Mouse (Mus musculus): ENCODE measurements around the gene Syngr2. TPM values are rescaled to one million over a fixed set of nuclear protein-coding genes. Genes with fewer than 3 reads are reported as not detected.
"Not testable (repeated sequence)": the region's sequence is repeated elsewhere in the genome, so short reads cannot be mapped to it uniquely, and the experiment has no call there.

Syngr2 gene
- polyA plus RNA-seq, 1 experiment, result 229 TPM

DNA sequence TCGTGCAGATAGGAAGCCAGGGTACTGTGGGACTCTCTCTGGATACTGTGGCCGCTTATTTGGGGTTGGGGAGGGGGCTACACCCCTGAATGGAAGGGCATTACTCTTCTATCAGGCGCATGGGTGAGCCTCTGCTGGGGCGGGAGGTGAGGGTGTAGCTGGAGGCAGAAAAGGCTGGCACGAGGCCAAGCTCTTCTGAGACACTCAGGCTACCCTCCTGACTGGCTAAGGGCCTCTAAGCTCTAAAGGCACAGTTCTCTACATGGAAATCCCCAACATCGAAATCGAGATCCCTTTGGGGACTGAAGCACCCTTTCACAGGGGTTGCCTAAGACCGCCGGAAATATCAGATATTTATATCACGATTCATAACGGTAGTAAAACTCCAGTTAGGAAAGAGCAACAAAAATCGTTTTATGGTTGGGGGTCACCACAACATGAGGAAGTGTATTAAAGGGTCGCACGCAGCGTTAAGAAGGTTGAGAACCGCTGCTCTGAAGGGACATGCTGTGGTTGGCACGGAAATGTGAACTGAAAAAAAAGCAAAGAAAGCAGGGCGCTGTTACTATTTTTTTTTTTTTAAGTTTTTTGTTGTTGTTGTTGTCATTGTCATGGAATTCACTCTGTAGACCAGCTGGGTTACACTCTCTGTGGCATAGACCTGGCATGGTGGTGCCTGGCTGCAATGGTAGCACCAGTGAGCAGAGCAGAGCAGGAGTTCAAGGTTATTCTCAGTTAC, 18.9 kb downstream of the Syngr2 start:
- TF ChIP-seq POLR2A (IDR thresholded peaks at IDR 0.05; ENCODE audit: low read depth, low read length) (no peak), CTCF (IDR thresholded peaks at IDR 0.05; ENCODE audit: extremely low read depth, insufficient read length, insufficient replicate concordance, low read depth, low read length) (no peak)
- WGBS, result 12% methylated on average over 18 of the region's 18 CpGs
- H3K4me3 ChIP-seq (ENCODE audit: low read depth, low read length), result peak overlapping the region; percentile 38

DNA sequence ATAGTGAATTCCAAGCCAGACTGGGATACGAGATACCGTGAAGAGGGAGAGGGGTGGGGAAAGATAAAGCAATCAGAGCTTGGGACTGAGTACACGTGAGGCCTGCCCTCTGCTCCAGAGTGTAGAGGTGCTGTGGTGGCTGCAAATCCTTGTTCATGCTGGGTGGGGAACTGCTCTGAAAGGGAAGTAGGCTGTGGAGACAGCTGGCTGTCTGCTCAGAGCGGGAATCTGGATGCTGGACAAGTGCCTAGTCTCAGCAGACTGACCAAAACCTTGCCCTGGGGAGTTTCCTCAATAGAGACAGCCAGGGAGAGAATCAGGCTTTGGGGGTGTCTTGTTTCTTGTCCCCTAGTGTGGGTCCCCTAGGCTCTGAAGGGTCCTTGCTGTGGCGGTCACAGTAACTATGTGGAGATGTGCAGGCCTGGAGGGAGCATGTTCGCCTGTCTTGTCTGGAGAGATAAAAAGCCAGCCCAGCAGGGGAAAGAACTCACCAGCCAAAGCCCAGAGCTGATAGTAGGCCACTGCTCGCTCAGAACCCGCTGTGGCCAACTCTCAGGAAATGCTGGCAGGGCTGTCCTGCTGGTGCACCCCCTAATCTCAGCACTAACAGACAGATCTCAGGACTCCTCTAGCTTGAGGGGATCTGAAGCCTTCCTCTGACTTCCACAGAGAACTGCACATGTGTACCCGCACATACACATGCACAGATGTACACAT, 19.6 kb downstream of the Syngr2 start:
- Histone ChIP-seq H3K36me3 (ENCODE audit: control insufficient read depth, insufficient read depth, low read length) (no peaks in the 10 kb centered on the region), H3K4me1 (ENCODE audit: control insufficient read depth, insufficient read depth, insufficient read length, low read length) (peaks cover 54% of the 10 kb centered on the region), H3K27me3 (ENCODE audit: control insufficient read depth, insufficient read depth, low read length) (no peaks in the 10 kb centered on the region), H3K4me3 (ENCODE audit: low read depth, low read length) (no peak overlapping the region), H3K27ac (ENCODE audit: insufficient read depth, low read depth, low read length) (peak overlapping the region; percentile 97)
- TF ChIP-seq POLR2A (IDR thresholded peaks at IDR 0.05; ENCODE audit: low read depth, low read length) (peak; percentile 52; the same call in 1 of the 2 replicates), CTCF (IDR thresholded peaks at IDR 0.05; ENCODE audit: extremely low read depth, insufficient read length, insufficient replicate concordance, low read depth, low read length) (no peak)
- WGBS, result 21% methylated on average over 9 of the region's 9 CpGs

More for the DNA sequence above, 18.9 kb downstream of the Syngr2 start:
- peaks cover 50% of the 10 kb centered on the region for H3K4me1 ChIP-seq (ENCODE audit: control insufficient read depth, insufficient read depth, insufficient read length, low read length)
- no peaks in the 10 kb centered on the region for H3K36me3 ChIP-seq (ENCODE audit: control insufficient read depth, insufficient read depth, low read length)
- peak overlapping the region; percentile 97 for H3K27ac ChIP-seq (ENCODE audit: insufficient read depth, low read depth, low read length)
- H3K27me3 ChIP-seq (ENCODE audit: control insufficient read depth, insufficient read depth, low read length), result no peaks in the 10 kb centered on the region

DNA sequence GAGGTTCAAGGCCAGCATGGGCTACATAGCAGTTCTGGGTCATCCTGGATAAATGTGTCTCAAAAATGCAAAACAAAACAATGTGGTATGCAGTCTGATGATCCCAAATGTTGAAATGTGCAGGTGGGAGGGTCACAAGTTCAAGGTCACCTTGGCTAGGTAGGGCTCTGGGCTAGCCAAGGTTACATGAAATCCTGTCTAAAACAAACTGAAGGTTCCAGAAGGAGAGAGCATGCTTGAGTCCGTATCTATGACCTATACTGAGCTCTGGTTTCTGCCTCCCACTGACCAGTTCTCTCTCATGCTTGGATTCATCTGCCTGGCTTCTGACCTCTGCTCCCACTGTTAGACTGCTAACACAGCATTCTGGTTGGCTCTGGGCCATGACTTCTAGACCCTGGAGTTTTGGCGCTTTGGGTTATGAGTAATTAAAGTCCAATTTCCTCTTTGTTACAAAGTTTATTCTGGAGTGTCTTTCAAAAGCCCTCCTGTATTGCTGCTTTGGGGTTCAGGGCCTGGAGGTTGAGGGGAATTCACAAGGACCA, 20.3 kb downstream of the Syngr2 start:
- Histone ChIP-seq H3K36me3 (ENCODE audit: control insufficient read depth, insufficient read depth, low read length) (no peaks in the 10 kb centered on the region), H3K27ac (ENCODE audit: insufficient read depth, low read depth, low read length) (peak overlapping the region; percentile 97), H3K4me3 (ENCODE audit: low read depth, low read length) (no peak overlapping the region), H3K4me1 (ENCODE audit: control insufficient read depth, insufficient read depth, insufficient read length, low read length) (peaks cover 57% of the 10 kb centered on the region), H3K27me3 (ENCODE audit: control insufficient read depth, insufficient read depth, low read length) (no peaks in the 10 kb centered on the region)
- 9% methylated on average over 2 of the region's 2 CpGs for WGBS
- TF ChIP-seq CTCF (IDR thresholded peaks at IDR 0.05; ENCODE audit: extremely low read depth, insufficient read length, insufficient replicate concordance, low read depth, low read length) (no peak), POLR2A (IDR thresholded peaks at IDR 0.05; ENCODE audit: low read depth, low read length) (no peak)

DNA sequence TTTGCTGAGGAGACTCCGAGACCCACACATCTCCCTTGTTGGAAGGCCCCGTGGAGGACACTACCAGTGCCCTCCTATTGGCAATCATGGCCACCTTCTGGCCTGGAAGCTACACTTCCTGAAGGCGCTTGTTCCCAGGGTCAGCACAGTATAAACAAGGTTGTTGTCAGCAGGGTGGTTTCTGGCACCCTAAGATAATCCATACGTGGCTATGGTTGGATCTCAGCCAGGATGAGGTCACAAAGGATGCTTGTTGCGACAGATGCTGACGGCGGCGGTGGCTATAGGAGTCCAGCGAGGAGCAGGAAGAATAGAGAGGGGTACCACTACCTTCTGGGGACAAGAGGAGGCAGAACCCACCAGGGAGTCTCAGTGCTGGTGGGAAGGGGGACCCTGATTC, 20.9 kb downstream of the Syngr2 start:
- 27% methylated on average over 9 of the region's 9 CpGs for WGBS
- H3K4me1 ChIP-seq (ENCODE audit: control insufficient read depth, insufficient read depth, insufficient read length, low read length), result peaks cover 57% of the 10 kb centered on the region

DNA sequence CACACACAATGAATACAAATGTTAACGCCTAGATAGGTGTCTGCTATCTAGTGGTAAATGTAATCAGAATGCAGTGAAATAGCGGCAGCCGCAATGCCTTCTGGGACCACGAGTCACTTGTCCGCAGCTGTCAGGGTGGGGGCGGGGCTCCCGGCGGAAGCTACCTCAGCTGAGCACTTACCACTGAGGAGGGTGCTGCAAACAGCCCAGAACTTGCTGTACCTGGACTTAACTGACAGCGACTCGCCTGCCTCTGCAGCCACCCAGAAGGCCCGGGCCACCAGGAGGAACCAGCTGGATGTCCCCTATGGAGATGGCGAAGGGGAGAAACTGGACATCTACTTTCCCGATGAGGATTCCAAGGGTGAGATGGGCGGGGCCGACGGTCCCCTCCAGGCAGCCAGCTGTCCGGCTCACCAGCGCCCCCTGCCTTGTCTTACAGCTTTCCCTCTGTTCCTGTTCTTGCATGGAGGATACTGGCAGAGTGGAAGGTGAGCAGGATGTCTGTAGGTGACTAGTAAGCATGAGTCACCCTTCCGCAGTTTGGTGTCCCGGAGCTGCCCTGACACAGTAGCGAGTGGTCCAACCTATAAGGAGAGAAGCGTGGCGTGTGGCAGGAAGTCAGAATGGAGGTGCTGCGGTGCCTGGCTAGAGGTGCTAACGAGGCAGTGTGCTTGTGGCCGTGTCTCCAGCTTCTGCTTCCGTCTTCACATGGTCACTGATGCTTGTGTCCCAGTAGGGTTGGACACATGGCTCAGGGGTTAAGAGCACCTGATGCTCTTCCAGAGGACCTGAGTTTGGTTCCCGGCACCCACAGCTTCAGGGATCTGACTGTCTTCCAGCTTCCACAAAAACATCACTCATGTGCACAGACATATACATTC, 22.9 kb downstream of the Syngr2 start:
- TF ChIP-seq POLR2A (IDR thresholded peaks at IDR 0.05; ENCODE audit: low read depth, low read length) (peak; percentile 71), CTCF (IDR thresholded peaks at IDR 0.05; ENCODE audit: extremely low read depth, insufficient read length, insufficient replicate concordance, low read depth, low read length) (peak; percentile 83)
- WGBS, result 23% methylated on average over 28 of the region's 28 CpGs
- H3K27me3 ChIP-seq (ENCODE audit: control insufficient read depth, insufficient read depth, low read length), result no peaks in the 10 kb centered on the region
- H3K4me1 ChIP-seq (ENCODE audit: control insufficient read depth, insufficient read depth, insufficient read length, low read length), result peaks cover 58% of the 10 kb centered on the region
- peak overlapping the region; percentile 65 for H3K4me3 ChIP-seq (ENCODE audit: low read depth, low read length)
- H3K36me3 ChIP-seq (ENCODE audit: control insufficient read depth, insufficient read depth, low read length), result no peaks in the 10 kb centered on the region
- H3K27ac ChIP-seq (ENCODE audit: insufficient read depth, low read depth, low read length), result peak overlapping the region; percentile 96

More for the DNA sequence above, 20.9 kb downstream of the Syngr2 start:
- H3K4me3 ChIP-seq (ENCODE audit: low read depth, low read length), result no peak overlapping the region
- peak overlapping the region; percentile 97 for H3K27ac ChIP-seq (ENCODE audit: insufficient read depth, low read depth, low read length)
- no peaks in the 10 kb centered on the region for H3K36me3 ChIP-seq (ENCODE audit: control insufficient read depth, insufficient read depth, low read length)
- TF ChIP-seq CTCF (IDR thresholded peaks at IDR 0.05; ENCODE audit: extremely low read depth, insufficient read length, insufficient replicate concordance, low read depth, low read length) (no peak), POLR2A (IDR thresholded peaks at IDR 0.05; ENCODE audit: low read depth, low read length) (no peak)
- H3K27me3 ChIP-seq (ENCODE audit: control insufficient read depth, insufficient read depth, low read length), result no peaks in the 10 kb centered on the region

DNA sequence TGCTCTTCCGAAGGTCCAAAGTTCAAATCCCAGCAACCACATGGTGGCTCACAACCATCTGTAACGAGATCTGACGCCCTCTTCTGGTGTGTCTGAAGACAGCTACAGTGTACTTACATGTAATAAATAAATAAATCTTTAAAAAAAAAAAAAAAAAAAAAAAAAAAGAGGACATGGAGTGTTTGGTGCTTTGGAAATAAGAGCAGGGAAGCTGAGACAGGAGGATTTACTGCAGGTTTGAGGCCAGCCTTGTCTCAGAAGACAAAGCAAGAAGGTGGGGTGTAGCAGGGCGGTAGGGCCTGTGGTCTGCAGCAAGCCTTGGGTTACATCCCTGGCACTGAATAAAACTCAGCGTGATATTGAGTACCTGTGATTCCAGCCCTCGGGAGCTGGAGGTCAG, 24.0 kb downstream of the Syngr2 start:
- WGBS, result 40% methylated on average over 6 of the region's 6 CpGs
- peaks cover 53% of the 10 kb centered on the region for H3K4me1 ChIP-seq (ENCODE audit: control insufficient read depth, insufficient read depth, insufficient read length, low read length)
- not testable (repeated sequence) for H3K27me3 ChIP-seq (ENCODE audit: control insufficient read depth, insufficient read depth, low read length); H3K4me3 ChIP-seq (ENCODE audit: low read depth, low read length); H3K36me3 ChIP-seq (ENCODE audit: control insufficient read depth, insufficient read depth, low read length)
- peak overlapping the region; percentile 96 for H3K27ac ChIP-seq (ENCODE audit: insufficient read depth, low read depth, low read length)

Measured in small intestine, adult 2 months (tissue).